Mouse (Mus musculus) hindbrain, embryonic 11.5 days (tissue): Measurements from ENCODE around the gene Hes2. TPM values are rescaled to one million over a fixed set of nuclear protein-coding genes. Genes with fewer than 3 reads are reported as not detected.

Experiments
- ATAC-seq: fragments of 200-750 bp; cut with Nextera tagmentation; 2 replicates; pipeline ENCODE4 v1.8.0; 2017; ENCODE audit warnings: mild to moderate bottlenecking, moderate TSS enrichment, moderate library complexity; ENCODE audit not compliant: low FRiP score
- DNase-seq: peaks from one replicate; pipeline ENCODE4 v3.0.0-alpha.2; 2015; ENCODE audit warnings: low spot score
- H3K27ac ChIP-seq: fragments of 300-500 bp; sonication (generic); 2 replicates; pipeline ENCODE4 v1.5.1; 2014; ENCODE audit warnings: mild to moderate bottlenecking, low read depth, low read length
- H3K27me3 ChIP-seq: fragments of 300-500 bp; sonication (generic); 2 replicates; pipeline ENCODE4 v1.6.1; 2014; ENCODE audit warnings: mild to moderate bottlenecking, low read length, moderate library complexity, mixed read lengths; ENCODE audit not compliant: control insufficient read depth, insufficient read depth
- H3K36me3 ChIP-seq: fragments of 300-500 bp; sonication (generic); 2 replicates; pipeline ENCODE4 v1.6.1; 2014; ENCODE audit warnings: mild to moderate bottlenecking, low read length, moderate library complexity, mixed read lengths; ENCODE audit not compliant: control insufficient read depth, insufficient read depth
- H3K4me1 ChIP-seq: fragments of 300-500 bp; sonication (generic); replicated peaks from 2 replicates; pipeline ENCODE4 v1.6.1; 2014; ENCODE audit warnings: low read length, mixed read lengths; ENCODE audit not compliant: control insufficient read depth, insufficient read depth
- H3K4me2 ChIP-seq: fragments of 300-500 bp; sonication (generic); replicated peaks from 2 replicates; pipeline ENCODE4 v1.6.1; 2014; ENCODE audit warnings: mild to moderate bottlenecking, low read depth, low read length
- H3K4me3 ChIP-seq: fragments of 300-500 bp; sonication (generic); 2 replicates; pipeline ENCODE4 v1.5.1; 2014; ENCODE audit warnings: low read depth, low read length
- H3K9ac ChIP-seq: fragments of 300-500 bp; sonication (generic); 2 replicates; pipeline ENCODE4 v1.6.1; 2014; ENCODE audit warnings: low read depth, low read length
- H3K9me3 ChIP-seq: fragments of 300-500 bp; sonication (generic); 2 replicates; pipeline ENCODE4 v1.6.1; 2016; ENCODE audit warnings: low read length; ENCODE audit not compliant: control insufficient read depth
- WGBS: fragments of 180-500 bp; shearing (Covaris S2); extraction: QIAGEN DNeasy Blood & Tissue Kit; methylation state at CpG from one replicate; pipeline ENCODE4 v1.1.7; 2014; 5-methylcytosine and 5-hydroxymethylcytosine counted together
- polyA plus RNA-seq: library from polyadenylated mRNA; unstranded; fragments of >200 nt; fragmentation: Nextera tagmentation; extraction: Ambion mirVana; gene quantifications from 2 replicates; pipeline ENCODE4 v1.2.1, GENCODE M21; 2014

Gene Hes2
- polyA plus RNA-seq, 1 experiment from 2014 or later: 2.7 TPM

GRCm38 (mm10) chr4:152204663-152205062, 46.0 kb downstream of the Hes2 start:
- Histone ChIP-seq H3K4me2 (no peak overlapping the region), H3K4me1 (no peaks in the 10 kb centered on the region), H3K27me3 (no peaks in the 10 kb centered on the region), H3K27ac (no peak overlapping the region), H3K9ac (no peak overlapping the region), H3K36me3 (no peaks in the 10 kb centered on the region), H3K9me3 (no peaks in the 10 kb centered on the region), H3K4me3 (no peak overlapping the region)
- DNase-seq (no peak), ATAC-seq (no peak)
- WGBS: 89% methylated on average over 6 of the region's 6 CpGs

DNA sequence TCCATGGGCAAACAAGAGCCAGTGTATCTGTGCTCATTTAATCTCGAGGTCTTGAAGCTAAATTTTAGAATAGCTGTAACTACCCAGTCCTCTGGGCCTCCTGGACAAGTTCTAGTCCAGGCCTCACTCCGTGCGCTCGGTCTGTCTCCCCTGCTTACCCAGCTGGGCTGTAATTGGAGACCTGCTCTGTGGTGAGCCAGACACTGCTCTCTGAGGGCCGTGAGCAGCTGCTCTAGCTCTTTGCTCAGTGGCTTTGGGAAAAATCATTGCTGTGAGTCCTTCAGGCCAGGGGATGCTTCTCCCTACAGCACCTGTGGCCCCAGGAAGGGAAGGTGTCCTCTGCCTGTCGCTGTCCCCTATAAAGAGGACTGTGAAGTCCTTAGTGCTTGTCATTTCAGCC, 47.5 kb downstream of the Hes2 start:
- Histone ChIP-seq H3K36me3 (no peaks in the 10 kb centered on the region), H3K4me2 (no peak overlapping the region), H3K27ac (no peak overlapping the region), H3K4me3 (no peak overlapping the region), H3K9me3 (no peaks in the 10 kb centered on the region), H3K4me1 (no peaks in the 10 kb centered on the region), H3K9ac (no peak overlapping the region), H3K27me3 (no peaks in the 10 kb centered on the region)
- ATAC-seq (no peak), DNase-seq (no peak)
- 62% methylated on average over 6 of the region's 6 CpGs for WGBS

DNA sequence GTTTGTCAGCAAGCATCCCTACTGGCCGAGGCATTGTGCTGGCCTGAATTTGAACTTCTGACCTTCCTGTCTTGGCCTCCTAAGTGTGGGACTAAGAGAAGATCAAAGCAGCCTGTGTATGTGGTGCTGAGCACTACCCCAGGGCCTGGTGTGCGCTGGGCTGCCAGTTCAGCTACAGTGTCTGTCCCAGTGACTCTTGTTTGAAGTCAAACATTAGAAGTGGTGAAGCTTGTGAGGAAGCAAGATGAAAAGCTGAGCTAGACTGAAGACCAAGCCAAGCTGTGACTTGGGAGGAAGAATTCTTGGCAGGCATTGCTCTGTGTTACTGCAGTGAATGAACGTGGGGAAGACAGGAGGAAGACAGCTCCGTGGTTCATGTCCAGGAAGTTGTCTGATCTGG, 51.0 kb downstream of the Hes2 start:
- H3K27me3 ChIP-seq: 0 out of 2 replicates have a peak, but pooled peaks cover 3% of the 10 kb centered on the region
- H3K4me2 ChIP-seq: no peak overlapping the region
- no peak overlapping the region for H3K4me3 ChIP-seq
- H3K4me1 ChIP-seq: no peaks in the 10 kb centered on the region
- no peak overlapping the region for H3K27ac ChIP-seq
- 57% methylated on average over 4 of the region's 4 CpGs for WGBS
- H3K36me3 ChIP-seq: no peaks in the 10 kb centered on the region
- H3K9ac ChIP-seq: no peak overlapping the region
- DNase-seq (no peak), ATAC-seq (no peak)
- H3K9me3 ChIP-seq: no peaks in the 10 kb centered on the region

Other genes starting within 250 kb of the Hes2 start
- 73.8 and 80.1 TPM in 2 replicates for gene Dnajc11, start 225.2 kb upstream of the Hes2 start, polyA plus RNA-seq
- 20.0 and 20.4 TPM in 2 replicates for gene Thap3, start 169.9 kb upstream of the Hes2 start, polyA plus RNA-seq
- gene Phf13, start 162.6 kb upstream of the Hes2 start, polyA plus RNA-seq: 15.2 and 19.4 TPM in 2 replicates
- gene Klhl21, start 150.1 kb upstream of the Hes2 start, polyA plus RNA-seq: 2.7 and 3.0 TPM in 2 replicates
- 18.0 and 19.6 TPM in 2 replicates for gene Zbtb48, start 131.2 kb upstream of the Hes2 start, polyA plus RNA-seq
- 0.62 and 0.84 TPM in 2 replicates for gene Tas1r1, start 120.3 kb upstream of the Hes2 start, polyA plus RNA-seq
- gene Nol9, start 119.5 kb upstream of the Hes2 start, polyA plus RNA-seq: 23.2 and 25.6 TPM in 2 replicates
- 4.0 and 4.6 TPM in 2 replicates for gene Plekhg5, start 86.4 kb upstream of the Hes2 start, polyA plus RNA-seq
- 0.18 and 0.28 TPM in 2 replicates for gene Tnfrsf25, start 42.9 kb upstream of the Hes2 start, polyA plus RNA-seq
- gene Espn, start 6.5 kb upstream of the Hes2 start, polyA plus RNA-seq: 1.4 and 2.0 TPM in 2 replicates
- 116 and 125 TPM in 2 replicates for gene Acot7, start 19.3 kb downstream of the Hes2 start, polyA plus RNA-seq
- 8.7 and 9.5 TPM in 2 replicates for gene Gpr153, start 115.4 kb downstream of the Hes2 start, polyA plus RNA-seq
- gene Hes3, start 132.8 kb downstream of the Hes2 start, polyA plus RNA-seq: 2.9 and 3.5 TPM in 2 replicates
- gene Icmt, start 138.4 kb downstream of the Hes2 start, polyA plus RNA-seq: 17.4 and 20.6 TPM in 2 replicates
- 1.5 and 1.6 TPM in 2 replicates for gene Rnf207, start 160.1 kb downstream of the Hes2 start, polyA plus RNA-seq
- gene Rpl22, start 166.9 kb downstream of the Hes2 start, polyA plus RNA-seq: 304 and 330 TPM in 2 replicates
- 0.14 and 0.28 TPM in 2 replicates for gene Chd5, start 179.8 kb downstream of the Hes2 start, polyA plus RNA-seq